Mouse (Mus musculus) forebrain, postnatal 0 days (tissue): ENCODE measurements at regions not wholly inside any gene's neighbourhood (a gene's known extent, or its start where the extent isn't known, plus 50 kb on each side); places are given as distances from the start of the nearest gene placed in this dataset.

ENCODE experiments used
- ATAC-seq: fragments of 200-750 bp; cut with Nextera tagmentation; 2 replicates; pipeline ENCODE4 v1.8.0; 2017; ENCODE audit warnings: mild to moderate bottlenecking, moderate library complexity
- DNase-seq: peaks from one replicate; pipeline ENCODE4 v3.0.0-alpha.2; 2015
- H3K27ac ChIP-seq: fragments of 300-500 bp; sonication (generic); 2 replicates; pipeline ENCODE4 v1.5.1; 2014; ENCODE audit warnings: low read depth, mild to moderate bottlenecking, antibody characterized with exemption, low read length, moderate library complexity, mixed read lengths
- H3K27me3 ChIP-seq: fragments of 300-500 bp; sonication (generic); 2 replicates; pipeline ENCODE4 v1.6.1; 2014; ENCODE audit warnings: mild to moderate bottlenecking, low read length, mixed read lengths; ENCODE audit not compliant: insufficient read depth
- H3K36me3 ChIP-seq: fragments of 300-500 bp; sonication (generic); 2 replicates; pipeline ENCODE4 v1.6.1; 2014; ENCODE audit warnings: mild to moderate bottlenecking, moderate library complexity; ENCODE audit not compliant: insufficient read depth
- H3K4me1 ChIP-seq: fragments of 300-500 bp; sonication (generic); 2 replicates; pipeline ENCODE4 v1.6.1; 2014; ENCODE audit warnings: antibody characterized with exemption; ENCODE audit not compliant: insufficient read depth
- H3K4me2 ChIP-seq: fragments of 300-500 bp; sonication (generic); 2 replicates; pipeline ENCODE4 v1.6.1; 2014; ENCODE audit warnings: low read depth, mild to moderate bottlenecking, moderate library complexity
- H3K4me3 ChIP-seq: fragments of 300-500 bp; sonication (generic); 2 replicates; pipeline ENCODE4 v1.5.1; 2014; ENCODE audit warnings: low read depth, low read length, mixed read lengths
- H3K9ac ChIP-seq: fragments of 300-500 bp; sonication (generic); 2 replicates; pipeline ENCODE4 v1.6.1; 2014; ENCODE audit warnings: mild to moderate bottlenecking
- H3K9me3 ChIP-seq: fragments of 300-500 bp; sonication (generic); 2 replicates; pipeline ENCODE4 v1.6.1; 2016; ENCODE audit warnings: low read length
- CTCF ChIP-seq: sonication (generic); IDR thresholded peaks from 2 replicates; pipeline ENCODE4 v1.5.1; 2016; ENCODE audit warnings: antibody characterized with exemption, control low read depth, low read depth
- WGBS: fragments of 180-500 bp; shearing (Covaris S2); extraction: QIAGEN DNeasy Blood & Tissue Kit; methylation state at CpG from one replicate; pipeline ENCODE4 v1.1.7; 2014; 5-methylcytosine and 5-hydroxymethylcytosine counted together

DNA sequence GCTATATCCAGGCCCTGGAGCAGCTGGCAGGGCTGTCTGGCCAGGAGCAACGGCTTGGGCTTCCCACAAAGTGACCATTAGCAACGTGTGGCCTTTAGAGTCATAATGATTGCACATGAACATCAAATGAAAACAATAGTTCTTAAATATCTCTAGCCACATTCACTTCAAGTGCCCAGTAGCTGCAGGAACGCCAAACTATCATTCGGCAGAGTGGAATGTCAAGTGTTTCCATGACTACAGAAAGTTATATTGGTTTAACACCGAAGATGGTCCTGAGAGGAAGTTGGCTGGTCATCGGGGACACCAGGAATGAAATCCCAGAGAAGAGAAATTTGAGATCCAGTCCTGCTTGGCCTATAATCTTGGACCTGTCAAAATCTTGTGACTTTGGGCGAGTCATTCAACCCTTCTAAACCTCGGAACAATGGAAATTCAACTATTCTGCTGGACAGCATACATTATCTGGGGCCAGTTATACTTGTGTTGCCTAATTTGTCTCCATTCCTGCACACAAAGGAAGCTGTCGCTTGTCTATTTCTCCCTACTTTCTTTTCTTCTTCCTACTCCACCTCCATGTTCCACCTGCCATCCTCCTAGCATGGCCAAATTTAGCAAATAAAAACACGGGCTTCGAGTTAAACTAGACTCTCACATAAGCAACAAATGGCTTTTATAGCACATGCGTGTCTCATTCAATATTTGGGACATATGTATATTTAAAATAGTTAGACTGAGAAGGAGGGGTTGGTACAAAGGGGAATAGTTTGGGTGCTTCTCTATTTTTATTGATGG lies 886.7 kb upstream of the Fam160b2 start:
- Histone ChIP-seq H3K4me2 (no peak overlapping the region), H3K27me3 (no peaks in the 10 kb centered on the region), H3K9ac (no peak overlapping the region), H3K9me3 (no peaks in the 10 kb centered on the region), H3K27ac (no peak overlapping the region), H3K4me3 (no peak overlapping the region), H3K4me1 (no peaks in the 10 kb centered on the region), H3K36me3 (no peaks in the 10 kb centered on the region)
- DNase-seq = no peak
- WGBS = 86% methylated on average over 12 of the region's 12 CpGs
- ATAC-seq = no peak
- TF ChIP-seq CTCF = no peak

DNA sequence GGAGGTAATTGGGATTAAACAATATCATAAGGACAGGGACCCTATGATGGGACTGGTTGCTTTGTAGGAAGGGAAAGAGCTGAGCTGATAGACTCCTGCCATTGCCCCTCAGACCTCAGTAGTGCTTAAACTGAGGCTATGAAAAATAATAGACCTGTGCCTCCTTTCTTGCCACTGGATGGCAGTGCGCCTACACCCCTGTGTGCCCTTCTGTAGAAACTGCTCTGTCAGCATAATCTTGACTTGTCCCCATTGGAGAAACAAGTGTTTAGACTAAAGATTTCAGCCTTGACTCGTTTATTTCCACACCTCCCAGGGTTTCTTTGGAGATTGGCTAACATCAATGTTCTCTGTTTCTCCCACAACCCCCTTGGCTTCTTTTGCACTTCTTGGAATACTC lies 876.0 kb upstream of the Fam160b2 start:
- H3K27me3 ChIP-seq = no peaks in the 10 kb centered on the region
- 55% methylated on average over 2 of the region's 2 CpGs for WGBS
- no peak overlapping the region for H3K9ac ChIP-seq
- DNase-seq (peak; percentile 10), ATAC-seq (no peak)
- H3K4me3 ChIP-seq = no peak overlapping the region
- H3K4me2 ChIP-seq = no peak overlapping the region
- H3K27ac ChIP-seq = no peak overlapping the region
- no peaks in the 10 kb centered on the region for H3K36me3 ChIP-seq
- TF ChIP-seq CTCF = peak; percentile 39; the same call in 1 of the 2 replicates
- no peaks in the 10 kb centered on the region for H3K9me3 ChIP-seq
- no peaks in the 10 kb centered on the region for H3K4me1 ChIP-seq

DNA sequence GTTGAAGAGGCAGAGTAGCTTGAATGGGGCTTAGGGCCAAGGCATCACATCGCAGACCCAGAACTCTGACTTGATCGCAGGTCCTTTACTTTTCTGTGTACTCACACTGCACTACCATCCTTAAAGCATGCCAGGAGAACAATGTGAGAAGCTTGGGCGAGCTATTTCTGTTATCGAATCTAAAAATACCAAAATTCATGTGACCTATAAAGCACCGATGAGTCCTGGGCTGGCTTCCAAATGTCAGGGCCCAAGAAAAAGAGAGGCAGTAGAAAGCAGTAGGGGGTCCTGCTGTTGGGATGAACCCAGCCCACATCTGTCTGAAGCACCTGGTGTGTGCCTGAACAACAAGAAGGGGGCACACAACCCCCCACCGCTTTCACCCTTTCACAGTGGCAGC lies 874.3 kb upstream of the Fam160b2 start:
- WGBS = 82% methylated on average over 6 of the region's 6 CpGs
- Histone ChIP-seq H3K27me3 (no peaks in the 10 kb centered on the region), H3K27ac (no peak overlapping the region), H3K4me2 (no peak overlapping the region), H3K4me1 (no peaks in the 10 kb centered on the region), H3K9ac (no peak overlapping the region), H3K36me3 (no peaks in the 10 kb centered on the region), H3K9me3 (no peaks in the 10 kb centered on the region), H3K4me3 (no peak overlapping the region)
- ATAC-seq (no peak), DNase-seq (no peak)
- TF ChIP-seq CTCF = no peak

DNA sequence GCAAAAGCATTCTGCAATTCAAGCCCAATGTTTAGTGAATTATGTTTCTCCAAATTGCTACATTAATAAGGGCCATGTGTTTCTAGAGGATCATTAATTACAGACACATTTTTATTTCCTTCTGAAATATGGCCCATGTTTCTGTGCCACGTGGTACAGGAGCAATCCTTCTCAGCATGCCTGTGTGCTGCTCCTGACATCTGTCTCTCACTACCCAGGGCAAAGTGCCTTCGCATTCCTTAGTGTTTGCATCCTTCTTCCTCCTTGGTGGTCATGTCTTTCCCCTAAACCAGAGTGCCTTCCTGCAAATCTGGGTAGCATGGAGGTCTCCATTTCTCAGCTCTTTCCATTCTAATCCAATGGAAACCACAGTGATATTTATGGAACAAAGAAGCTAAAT lies 832.7 kb upstream of the Fam160b2 start:
- no peaks in the 10 kb centered on the region for H3K27me3 ChIP-seq
- H3K4me3 ChIP-seq = no peak overlapping the region
- H3K9ac ChIP-seq = no peak overlapping the region
- no peak overlapping the region for H3K27ac ChIP-seq
- H3K4me2 ChIP-seq = no peak overlapping the region
- ATAC-seq (no peak), DNase-seq (no peak)
- H3K36me3 ChIP-seq = no peaks in the 10 kb centered on the region
- no peaks in the 10 kb centered on the region for H3K4me1 ChIP-seq
- no peaks in the 10 kb centered on the region for H3K9me3 ChIP-seq
- no peak for TF ChIP-seq CTCF
- WGBS = 61% methylated on average over 2 of the region's 2 CpGs
